Mouse (Mus musculus) cerebellum, adult 9-10 months (tissue): ENCODE measurements at regions not wholly inside any gene's neighbourhood (a gene's known extent, or its start where the extent isn't known, plus 50 kb on each side); places are given as distances from the start of the nearest gene placed in this dataset.
A peak's percentile ranks its signal among the peaks of the same experiment; 100 is the strongest.

Experiments used
- DNase-seq: peaks from one replicate; pipeline ENCODE4 v3.0.0; 2022

DNA sequence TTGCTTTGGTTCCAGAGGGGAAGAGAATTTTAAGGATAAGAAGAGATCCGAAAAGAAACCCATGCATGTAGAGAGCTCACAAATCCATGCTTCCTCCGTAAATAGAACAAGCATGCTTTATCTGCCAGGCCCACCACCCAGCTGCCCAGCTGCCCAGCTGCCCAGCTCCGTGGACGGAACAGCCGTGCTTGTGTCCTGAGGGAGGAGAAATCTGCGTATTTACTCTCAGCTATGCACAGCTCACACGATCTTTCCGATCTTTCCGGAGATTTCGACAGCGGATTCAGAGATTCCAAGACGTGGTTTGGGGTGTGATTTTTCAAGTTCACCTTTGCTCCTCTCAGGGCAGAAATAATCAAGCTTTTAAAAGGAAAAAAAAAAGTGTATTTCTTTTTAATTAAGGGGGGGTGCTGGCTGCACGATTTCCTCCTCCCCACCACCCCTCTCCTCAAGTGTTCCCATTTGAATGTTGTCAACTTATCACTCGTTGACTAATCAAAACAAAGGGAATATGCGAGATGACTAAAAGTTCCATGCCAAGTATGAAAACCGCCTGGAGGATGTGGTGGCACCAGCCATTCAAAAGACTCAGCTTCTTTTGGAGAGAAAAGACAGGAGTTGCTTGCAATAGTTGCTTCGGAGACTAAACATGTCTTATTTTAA lies 2293.2 kb upstream of the Gm7489 start:
- DNase-seq = no peak

DNA sequence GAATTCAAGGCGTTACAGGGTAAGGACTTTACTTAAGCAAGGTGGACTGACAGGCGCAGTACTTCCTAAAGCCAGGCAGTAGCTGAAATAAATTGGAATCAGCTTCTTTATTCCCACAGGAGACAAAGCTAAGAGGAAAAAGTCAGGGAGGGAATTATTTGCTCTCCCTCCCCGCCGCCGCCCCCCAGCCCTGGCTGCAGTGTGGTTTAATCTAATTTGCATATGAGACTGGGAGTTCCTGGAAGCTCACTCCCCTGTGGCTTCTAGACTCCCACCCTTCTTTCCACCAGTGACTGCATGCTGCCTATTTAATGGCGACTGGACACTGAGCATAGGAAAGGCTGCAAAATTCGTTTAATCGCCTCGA lies 2292.7 kb upstream of the Gm7489 start:
- DNase-seq = no peak

DNA sequence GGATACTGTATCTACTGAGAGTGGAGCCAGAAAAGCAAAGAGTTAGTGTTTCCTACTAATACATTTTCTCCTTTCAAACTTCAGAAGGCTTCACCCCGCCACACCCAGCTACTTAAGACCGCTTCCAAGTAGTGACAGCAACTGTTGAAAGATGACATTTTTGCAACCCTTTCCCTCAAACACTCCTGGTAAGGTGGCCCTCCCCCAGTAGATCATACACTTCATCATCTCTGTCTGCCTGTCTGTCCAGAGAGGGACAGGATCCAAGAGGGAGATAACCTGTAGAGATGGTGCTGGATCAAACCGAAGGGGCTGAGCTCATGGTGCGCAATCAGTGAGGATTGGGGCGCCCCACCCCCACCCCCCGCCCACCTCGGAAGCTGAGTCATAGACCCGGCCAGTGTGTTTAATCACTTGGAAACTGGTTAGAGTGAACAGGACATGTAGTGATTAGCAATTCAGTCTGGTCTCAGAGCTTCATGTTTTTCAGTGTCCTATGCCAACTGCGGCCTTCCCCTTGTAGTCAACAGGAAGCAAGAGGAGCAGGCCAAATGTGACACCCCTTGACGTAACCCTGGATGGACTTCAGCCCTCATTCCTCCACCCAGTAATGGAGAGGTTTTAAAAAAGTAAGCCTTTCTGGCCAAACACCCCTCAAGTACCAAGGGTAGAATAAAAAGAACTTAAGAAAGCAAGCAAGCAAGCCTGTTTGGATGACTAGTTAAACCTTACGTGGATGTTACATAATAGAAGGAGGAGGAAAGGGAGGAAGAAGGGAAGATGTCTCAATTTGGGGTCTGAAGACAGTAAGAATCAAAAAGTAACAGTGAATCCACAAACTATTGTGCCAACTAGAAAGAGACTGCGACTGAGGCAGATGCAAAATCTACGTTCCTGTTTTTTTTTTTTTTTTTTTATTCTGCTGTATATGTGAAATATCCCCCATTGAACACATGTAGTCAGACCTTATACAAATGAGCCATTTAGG lies 2291.9 kb upstream of the Gm7489 start:
- DNase-seq = no peak

DNA sequence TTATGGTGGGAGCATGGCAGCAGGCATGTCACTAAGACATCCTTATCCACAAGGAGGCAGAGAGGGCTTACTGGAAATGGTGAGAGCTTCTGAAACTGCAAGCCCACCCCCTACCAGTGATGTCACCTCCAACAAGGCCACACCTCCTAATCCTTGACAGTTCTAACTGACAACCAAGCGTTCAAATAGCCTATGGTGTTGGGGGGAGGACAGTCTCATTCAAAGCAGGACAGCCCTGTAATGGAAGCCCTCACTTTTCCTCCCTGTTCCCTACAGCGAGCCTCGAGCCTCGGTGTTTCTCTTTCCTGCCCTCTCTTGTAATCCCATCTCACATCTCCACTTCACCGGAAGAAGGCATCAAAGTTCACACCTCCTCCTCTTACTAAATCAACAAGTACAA lies 2290.6 kb upstream of the Gm7489 start:
- no peak for DNase-seq

DNA sequence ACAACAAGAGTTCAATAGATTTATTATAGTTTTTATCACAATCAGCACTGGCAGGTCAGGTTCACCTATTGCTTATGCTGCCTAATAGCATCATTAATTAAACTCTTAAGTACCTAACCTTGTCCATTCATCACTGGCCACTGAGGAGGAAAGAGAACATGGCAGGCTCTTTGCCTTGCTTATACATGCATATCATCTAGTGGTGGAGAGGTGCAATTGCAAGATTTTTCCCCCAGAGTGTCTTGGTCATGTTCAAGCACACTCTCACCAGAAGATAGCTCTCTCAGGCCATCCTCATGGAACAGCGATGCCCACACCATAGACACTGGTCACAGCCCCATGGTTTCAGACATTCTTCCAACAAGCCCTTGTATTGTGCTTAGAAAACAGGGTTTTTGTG lies 2289.1 kb upstream of the Gm7489 start:
- DNase-seq = no peak

DNA sequence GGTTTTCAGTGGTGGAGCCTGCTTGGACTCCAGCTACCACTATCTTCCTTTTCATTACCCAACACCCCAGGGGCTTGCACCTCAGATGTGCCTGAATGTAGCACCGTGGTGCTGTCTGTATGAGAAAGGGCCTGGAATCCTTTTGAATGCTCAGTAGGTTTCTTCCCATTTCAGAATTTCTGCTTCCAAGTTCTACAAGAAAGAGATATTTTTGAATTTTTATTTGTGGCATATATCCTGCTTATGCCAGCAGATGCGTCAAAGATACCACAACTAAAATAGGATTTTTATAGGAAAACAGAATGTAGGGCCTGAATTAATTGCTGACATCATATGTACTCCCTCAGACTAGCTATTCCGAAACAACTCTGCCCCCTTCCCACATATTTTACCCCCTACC lies 2286.9 kb upstream of the Gm7489 start:
- DNase-seq = no peak

DNA sequence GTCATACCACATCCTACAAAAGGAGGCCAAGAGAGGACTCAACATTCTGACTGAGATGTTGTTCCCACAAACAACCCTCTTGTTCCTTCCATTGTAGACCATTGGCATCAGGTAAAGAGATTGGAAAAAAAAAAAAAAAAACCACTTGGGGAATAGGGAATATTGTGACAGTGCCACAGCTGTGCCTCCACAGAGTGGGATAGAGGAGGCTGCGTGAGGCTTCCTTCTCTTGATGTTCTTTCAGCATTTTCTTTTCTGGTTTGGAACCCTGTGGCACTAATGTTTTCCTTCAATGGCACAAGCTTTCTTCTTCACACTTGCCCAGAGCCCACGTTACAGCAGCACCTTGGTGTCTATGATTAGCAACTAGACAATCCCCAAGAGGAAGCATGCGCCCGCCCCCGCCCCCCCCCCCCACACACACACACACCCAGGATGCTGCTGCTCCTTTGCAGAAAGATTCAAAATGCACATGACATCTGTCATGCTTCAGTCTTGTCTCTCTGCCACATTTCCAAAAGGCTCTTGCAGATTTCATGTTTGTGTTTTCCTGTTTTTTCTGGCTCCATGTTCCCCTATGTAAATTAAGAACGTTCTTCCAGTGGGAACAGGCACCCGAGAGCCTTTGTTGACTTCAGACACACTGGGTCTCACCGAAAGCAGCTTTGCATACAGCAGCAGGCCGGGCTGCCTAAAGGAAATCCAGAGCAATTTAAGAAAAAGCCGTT lies 2283.4 kb upstream of the Gm7489 start:
- no peak for DNase-seq

DNA sequence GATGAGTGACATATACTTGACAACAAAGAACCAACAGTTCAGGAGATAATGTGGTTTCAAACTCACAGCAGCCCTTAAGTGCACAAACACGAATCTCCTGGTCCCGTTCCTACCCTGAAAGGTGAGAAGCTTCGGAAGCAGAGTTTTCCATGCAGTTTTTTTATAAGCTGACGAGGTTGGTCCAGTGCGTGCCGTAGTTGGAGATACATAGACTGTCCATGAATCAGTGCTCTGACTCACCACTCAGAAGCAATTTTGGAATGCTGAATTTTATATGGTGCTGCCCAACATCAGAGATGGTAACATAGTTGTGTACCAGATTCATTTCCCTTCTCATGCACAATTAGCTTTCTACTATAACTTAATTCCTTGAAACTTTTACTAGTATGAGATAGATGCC lies 2263.3 kb upstream of the Gm7489 start:
- DNase-seq = no peak

DNA sequence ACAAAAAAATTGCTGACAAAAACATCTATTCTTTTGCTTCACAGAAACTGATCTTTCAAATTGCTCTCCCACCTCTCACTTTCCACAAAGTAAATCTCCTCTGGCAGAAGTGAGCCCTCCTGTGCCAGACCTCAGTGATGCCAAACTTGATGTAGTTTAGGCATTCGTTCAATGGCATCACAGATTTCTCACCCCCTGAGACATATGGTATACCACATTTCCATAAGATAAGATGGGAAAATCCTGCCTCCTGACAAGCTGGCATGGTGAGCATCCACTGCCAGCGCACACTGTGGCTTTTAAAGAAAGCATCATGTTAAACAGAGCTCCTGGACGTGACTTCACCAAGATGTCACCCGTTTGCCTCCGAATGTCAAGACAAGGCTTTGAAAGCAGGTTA lies 2257.2 kb upstream of the Gm7489 start:
- DNase-seq = no peak

DNA sequence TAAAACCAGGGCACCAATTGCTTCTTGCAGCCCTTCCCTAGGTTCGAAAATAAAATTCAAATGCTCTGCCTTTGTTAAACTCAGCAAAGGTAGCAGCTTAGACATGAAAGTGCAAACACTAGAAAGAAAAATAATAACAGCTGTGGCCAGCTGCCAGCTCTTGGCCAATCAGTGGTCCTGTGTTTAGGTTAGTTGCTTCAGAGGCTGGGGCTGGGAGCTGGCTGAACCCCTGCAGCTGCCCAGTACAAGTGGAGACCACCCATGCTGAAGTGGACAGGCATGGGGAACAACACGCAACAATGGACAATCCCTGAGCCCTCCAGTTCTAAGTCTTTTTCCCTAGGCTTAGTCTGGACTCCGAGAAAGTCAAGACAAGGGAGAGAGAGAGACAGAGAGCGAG lies 2256.2 kb upstream of the Gm7489 start:
- no peak for DNase-seq

DNA sequence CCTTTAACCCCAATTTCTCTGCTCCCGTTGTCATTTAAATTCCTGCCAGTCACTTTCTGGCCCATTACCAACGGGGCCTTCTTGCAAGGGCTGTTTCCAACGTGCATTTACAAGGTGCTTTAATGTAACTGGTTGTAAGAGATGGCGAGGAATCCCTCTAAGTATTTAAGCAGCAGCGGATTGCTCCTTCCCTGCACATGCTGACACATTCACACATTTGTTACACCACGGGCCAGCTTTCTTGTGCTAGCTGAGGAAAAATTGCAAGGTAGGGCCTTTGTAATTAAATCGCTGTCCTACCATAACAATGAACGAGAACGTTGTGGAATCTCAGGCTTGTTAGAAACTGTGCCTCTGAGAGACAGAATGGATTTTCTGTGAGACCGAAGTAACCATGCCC lies 2252.8 kb upstream of the Gm7489 start:
- DNase-seq = no peak

DNA sequence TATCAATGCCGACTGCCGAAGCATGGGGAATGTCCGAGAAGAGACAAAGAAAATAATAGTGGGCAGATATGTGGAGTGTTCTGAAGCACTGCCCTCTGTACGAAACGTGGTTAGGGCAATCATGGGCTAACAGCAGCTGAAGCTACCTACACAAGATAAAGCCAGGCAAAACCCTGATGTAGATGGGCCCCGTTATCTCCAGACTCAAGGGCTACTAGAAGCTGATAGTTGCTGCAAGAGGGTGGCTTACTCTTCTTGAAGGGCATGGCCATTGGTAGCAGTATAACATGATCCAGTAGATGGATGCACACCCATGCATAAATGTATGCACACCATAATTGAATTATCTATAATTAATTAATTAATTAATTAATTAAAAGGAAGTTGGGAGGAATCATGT lies 2251.6 kb upstream of the Gm7489 start:
- DNase-seq = no peak

DNA sequence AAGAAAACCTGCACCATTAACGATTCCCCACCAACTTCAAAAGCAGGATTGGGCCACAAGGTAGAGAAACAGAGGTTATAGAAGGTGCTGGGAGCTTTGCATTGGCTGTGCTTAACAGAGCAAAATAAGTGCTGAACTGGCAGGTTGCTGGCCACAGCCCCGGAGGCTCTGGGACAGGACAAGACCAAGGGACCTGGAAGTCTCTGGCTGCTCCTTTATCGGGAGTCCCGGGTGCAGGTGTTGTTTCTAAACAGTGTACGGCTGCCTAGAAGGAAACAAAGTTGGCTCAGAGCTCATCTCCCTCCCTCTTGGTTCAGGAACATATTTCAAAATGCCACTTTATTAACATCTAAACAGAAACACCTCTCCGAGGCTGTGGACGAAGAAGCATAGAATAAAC lies 2250.0 kb upstream of the Gm7489 start:
- DNase-seq = no peak

DNA sequence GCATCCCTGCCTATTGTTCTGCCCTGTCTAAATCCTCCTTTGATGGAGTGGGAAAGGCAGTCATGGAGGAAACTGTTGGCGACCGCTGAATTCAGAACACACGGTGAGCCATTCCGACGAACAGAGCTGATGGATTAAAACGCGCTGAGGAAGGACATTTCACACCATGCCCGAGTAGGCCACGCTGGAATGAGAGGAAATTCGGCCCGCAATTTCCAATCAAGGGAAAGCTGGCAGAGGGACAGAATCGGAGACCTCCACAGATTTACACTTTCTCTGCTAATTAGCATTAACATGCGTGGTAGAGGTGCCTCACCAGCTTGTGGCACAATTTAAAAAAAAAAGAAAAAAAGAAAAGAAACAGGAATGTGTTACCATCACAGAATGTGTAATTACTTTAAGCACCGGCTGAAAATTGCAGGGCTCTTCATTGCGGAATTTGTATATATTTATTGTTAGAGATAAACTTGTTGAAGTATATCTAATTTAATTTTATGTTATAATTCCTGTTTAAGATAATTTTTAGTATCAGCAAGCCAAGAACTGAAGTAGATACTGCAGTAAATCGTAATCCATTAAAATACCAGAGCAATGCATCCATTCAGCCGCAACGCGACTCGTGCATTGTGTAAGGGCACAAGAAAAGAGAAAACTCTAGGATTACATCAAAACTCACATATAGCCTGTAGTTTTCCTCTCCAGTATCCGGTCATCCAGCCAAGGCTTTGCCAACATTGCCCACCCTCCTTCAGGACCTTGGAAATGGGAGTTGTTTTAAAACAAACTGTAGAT lies 2249.4 kb upstream of the Gm7489 start:
- DNase-seq = no peak

DNA sequence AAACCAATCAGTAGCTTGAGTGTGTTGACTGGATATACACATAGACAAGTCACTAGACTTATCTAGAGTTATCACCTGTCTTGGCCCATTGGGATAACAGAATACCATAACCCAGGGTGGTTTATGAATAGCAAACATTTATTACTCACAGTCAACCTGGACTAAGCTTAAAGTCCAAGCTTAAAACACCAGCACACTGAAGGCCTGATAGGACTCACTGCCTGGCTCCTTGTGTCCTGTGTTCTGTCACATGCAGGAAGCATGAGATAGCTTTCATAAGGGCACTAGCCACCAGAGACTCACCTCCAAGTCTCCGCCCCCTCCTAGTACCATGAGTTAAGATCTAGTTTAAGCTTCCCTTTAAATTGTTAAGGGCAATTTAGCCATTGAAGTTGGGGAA lies 2247.1 kb upstream of the Gm7489 start:
- DNase-seq = no peak

DNA sequence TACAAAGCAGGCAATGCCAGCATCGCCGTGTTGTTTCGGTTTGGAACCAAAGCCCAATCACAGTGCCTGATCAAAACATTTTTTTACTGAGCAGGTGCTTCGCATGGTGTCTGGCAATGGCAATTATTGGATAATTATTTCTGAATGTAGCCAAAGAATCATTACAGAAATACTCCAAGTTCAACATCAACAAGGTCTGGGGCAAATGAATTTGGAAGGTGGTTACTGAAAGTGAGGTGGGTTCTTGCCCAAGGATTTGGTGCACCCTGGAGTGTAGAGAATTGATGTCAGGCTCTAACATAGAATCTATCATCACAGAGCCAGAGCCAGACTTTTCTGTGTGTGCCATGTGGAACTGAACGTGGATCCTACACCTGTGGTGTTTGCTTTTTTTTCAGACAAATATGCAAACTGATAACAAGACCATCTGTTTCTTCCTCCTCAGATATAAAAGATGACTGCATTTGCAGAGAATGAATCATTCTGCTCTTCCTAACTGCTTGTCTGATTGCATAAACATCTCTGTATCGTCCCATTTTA lies 2240.9 kb upstream of the Gm7489 start:
- peak; percentile 3 for DNase-seq

DNA sequence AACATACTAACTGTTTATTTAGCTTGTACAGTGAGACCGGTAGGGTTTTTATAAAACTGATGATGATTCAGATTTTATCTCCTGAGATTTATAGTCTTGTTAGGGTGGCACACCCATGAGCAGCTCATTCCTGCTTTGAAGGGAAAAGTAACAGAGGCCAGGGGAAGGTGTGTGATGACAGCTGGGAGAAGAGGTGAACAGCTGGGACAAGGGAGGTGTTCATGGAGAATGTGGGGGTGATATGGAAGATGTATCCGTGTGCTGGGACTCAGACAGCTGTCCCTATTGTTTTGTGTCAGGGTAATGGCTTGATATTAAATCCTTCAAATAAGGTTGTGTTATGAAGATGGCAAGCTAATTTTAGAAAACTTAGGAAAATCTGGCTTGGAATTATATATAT lies 2238.4 kb upstream of the Gm7489 start:
- no peak for DNase-seq

DNA sequence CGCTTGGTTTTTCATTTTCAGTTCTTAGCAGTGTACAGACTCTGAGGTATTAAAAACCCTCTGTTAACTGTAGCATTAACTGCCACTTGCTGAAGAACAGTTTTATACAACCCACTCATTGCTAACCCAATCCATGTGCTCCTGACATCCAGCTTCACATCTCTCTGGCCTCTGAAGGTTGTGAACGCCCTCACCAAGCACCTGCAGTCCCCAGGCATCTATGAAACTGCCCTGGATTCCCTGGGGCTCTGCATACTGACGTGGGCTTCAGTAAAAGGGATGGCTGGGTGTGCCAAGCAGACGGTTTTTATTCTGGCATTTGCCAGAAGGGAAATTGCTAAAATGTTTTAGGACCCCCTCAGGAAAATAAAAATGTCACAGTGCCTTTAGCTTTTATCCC lies 2232.2 kb upstream of the Gm7489 start:
- no peak for DNase-seq

DNA sequence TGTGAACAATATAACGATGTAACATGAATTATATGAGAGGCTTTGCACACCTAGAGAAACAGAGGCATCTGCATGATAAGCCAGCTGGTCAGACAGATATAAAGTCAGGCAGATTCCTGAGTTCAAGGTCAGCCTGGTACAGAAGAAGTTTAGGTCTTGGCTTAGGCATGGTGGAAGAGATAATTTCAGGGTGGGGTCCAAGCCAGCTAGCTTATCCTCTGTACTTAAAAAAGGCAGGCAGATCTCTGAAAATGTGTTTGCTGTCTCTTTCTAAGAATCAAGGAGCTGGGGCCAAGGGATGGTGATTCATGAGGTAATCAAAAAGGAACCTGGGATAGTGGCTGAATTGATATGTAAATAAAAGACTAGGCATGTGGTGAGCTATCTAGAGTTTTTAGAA lies 2227.1 kb upstream of the Gm7489 start:
- no peak for DNase-seq

DNA sequence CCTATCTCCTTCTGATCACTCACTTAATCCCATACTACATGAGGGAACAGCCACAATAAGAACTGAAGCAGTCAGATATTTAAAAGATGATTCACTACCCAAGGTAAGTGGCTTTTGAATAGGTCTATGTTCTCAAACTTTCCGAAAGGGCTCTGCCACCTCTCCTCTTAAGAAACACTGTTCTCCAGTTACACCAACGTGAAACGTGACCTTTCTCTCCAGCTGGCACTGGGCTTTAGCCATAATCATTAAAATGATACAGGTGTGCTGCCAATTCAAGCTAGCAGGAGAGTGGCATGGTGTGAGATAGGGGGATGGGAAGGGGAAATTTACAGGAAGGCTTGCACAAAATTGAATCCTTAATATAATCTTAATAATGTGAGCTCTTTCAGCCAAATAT lies 2216.4 kb upstream of the Gm7489 start:
- no peak for DNase-seq

DNA sequence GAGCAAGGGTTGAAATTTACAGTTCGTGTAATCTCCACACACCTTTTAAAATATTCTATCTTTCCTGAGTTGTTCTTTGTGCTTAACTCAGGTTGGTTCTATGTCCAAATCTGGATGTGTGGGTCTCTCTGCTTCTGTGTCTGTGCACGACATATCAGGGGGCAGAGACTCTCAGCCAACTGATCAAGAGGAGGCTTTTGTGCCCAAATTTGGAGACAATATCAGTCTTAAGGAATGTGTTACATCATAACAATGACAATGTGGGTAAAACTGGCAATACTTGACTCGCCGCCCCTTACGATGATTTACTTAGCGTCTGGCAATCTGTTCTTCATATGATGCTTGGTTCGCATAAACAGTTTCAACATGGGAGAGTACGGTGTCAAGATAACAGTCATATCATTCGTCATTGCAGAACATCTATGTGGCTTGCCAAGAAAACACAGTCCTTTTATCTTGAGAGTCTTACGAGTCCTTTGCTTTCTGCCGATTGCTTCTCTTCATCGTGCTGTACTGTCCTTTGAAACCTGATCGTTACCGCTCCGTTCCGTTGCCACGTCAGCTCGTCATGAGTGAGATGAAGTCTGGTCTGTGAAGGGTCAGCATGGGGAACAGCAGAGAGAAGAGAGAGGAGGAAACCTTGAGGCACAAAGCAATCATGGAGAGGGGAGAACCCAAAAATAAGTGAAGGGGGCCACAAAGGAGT lies 2212.9 kb upstream of the Gm7489 start:
- no peak for DNase-seq

DNA sequence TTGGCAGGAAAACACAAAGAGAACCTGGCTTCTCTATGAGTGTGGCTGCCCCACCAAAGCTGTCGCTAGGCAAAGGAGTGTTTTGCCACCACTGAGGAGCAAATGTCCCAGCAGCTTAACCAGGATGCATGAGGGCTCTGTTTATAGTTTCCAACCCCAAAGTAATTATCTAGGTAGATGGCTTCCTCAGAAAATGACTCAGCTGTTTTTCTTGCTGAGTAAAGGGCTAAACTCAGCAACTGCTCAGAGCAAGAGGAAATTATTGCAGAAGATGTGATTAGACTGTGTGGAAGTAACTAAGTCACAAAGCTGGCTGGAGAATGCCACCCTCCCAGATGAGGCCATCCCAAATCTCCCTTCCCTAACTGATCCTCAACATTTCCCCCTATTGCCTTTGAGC lies 2211.2 kb upstream of the Gm7489 start:
- DNase-seq = no peak
